Comparison of ENCODE assay signal across 11 mouse cellular contexts in genomic region chr2:93192182-93192560, GRCm38 (mm10). TPM values are rescaled to one million over a fixed set of nuclear protein-coding genes. Genes with fewer than 3 reads are reported as not detected.
A peak's percentile ranks its signal among the peaks of the same experiment; 100 is the strongest.
DNase-seq lines count a peak whose midpoint lies in the region; ATAC-seq lines count a peak whose summit lies in the region.
"Had no signal": no experiment of that assay in that cellular context is flagged by ENCODE, and none has a peak within 500 bp of the region (broad histone marks: within the 10 kb centered on the region; RNA-seq: fewer than 3 reads in every experiment).

No protein-coding gene starts in this region.

- H3K4me1 ChIP-seq in lung, embryonic 16.5 days (replicated peaks; ENCODE audit: control insufficient read depth, insufficient read depth, low read length) = peaks cover 32% of the 10 kb centered on the region
- peaks cover 53% of the 10 kb centered on the region for H3K4me1 ChIP-seq in forebrain, embryonic 16.5 days (replicated peaks; ENCODE audit: control insufficient read depth, insufficient read depth, low read length)
- peaks cover 79% of the 10 kb centered on the region for H3K4me1 ChIP-seq in midbrain, embryonic 15.5 days

- intact Hi-C loops in left cerebral cortex, postnatal 4 days (cut with DNase I) = no loop called here

- ATAC-seq in lung, embryonic 16.5 days (ENCODE audit: low read depth) = no peak
- no peak for ATAC-seq in forebrain, embryonic 16.5 days
- ATAC-seq in midbrain, embryonic 15.5 days (replicated peaks) = no peak

- no peak overlapping the region for H3K4me2 ChIP-seq in lung, embryonic 16.5 days (ENCODE audit: low read depth, low read length)
- H3K4me2 ChIP-seq in forebrain, embryonic 16.5 days (ENCODE audit: low read length) = 0 out of 2 replicates have a peak overlapping the region, but pooled peaks have one; percentile 7
- H3K4me2 ChIP-seq in midbrain, embryonic 15.5 days = peak overlapping the region; percentile 80
- H3K4me2 ChIP-seq: liver, embryonic 13.5 days had no signal

- DNase-seq in lung, postnatal 25 days (ENCODE audit: low spot score) = no peak
- DNase-seq in thymus, postnatal 25 days = peak; percentile 77
- no peak for DNase-seq in left cerebral cortex, postnatal 4 days
- DNase-seq in lung, adult 18-20 months = no peak
- no peak for DNase-seq in embryo, embryonic 10 days (ENCODE audit: low spot score)
- DNase-seq: kidney, adult 2 months; liver, embryonic 13.5 days had no signal

- no peaks in the 10 kb centered on the region for H3K36me3 ChIP-seq in lung, embryonic 16.5 days (ENCODE audit: control insufficient read depth, insufficient read depth, low read length)
- H3K36me3 ChIP-seq in forebrain, embryonic 16.5 days (ENCODE audit: control insufficient read depth, insufficient read depth) = no peaks in the 10 kb centered on the region
- H3K36me3 ChIP-seq in midbrain, embryonic 15.5 days (replicated peaks) = no peaks in the 10 kb centered on the region
- H3K36me3 ChIP-seq: liver, embryonic 13.5 days had no signal

- H3K27ac ChIP-seq in lung, embryonic 16.5 days (ENCODE audit: low read length) = peak overlapping the region; percentile 21; the same call in 1 of the 2 replicates
- H3K27ac ChIP-seq in forebrain, embryonic 16.5 days (ENCODE audit: low read length) = no peak overlapping the region
- peak overlapping the region; percentile 46 for H3K27ac ChIP-seq in midbrain, embryonic 15.5 days
- H3K27ac ChIP-seq: liver, embryonic 13.5 days had no signal

- WGBS in lung, embryonic 16.5 days = 44% methylated on average over 9 of the region's 9 CpGs
- WGBS in forebrain, embryonic 16.5 days = 47% methylated on average over 9 of the region's 9 CpGs
- 29% methylated on average over 9 of the region's 9 CpGs for WGBS in midbrain, embryonic 15.5 days

- no peaks in the 10 kb centered on the region for H3K9me3 ChIP-seq in lung, embryonic 16.5 days (ENCODE audit: control insufficient read depth, low read length)
- no peaks in the 10 kb centered on the region for H3K9me3 ChIP-seq in forebrain, embryonic 16.5 days (ENCODE audit: control insufficient read depth, low read length)
- no peaks in the 10 kb centered on the region for H3K9me3 ChIP-seq in midbrain, embryonic 15.5 days
- H3K9me3 ChIP-seq: liver, embryonic 13.5 days had no signal

- no peak overlapping the region for H3K4me3 ChIP-seq in lung, embryonic 16.5 days (ENCODE audit: low read length)
- no peak overlapping the region for H3K4me3 ChIP-seq in forebrain, embryonic 16.5 days (replicated peaks; ENCODE audit: low read length)
- H3K4me3 ChIP-seq in midbrain, embryonic 15.5 days = no peak overlapping the region
- H3K4me3 ChIP-seq: liver, embryonic 13.5 days had no signal

- H3K27me3 ChIP-seq in lung, embryonic 16.5 days (ENCODE audit: control insufficient read depth, insufficient read depth, low read depth, low read length) = no peaks in the 10 kb centered on the region
- H3K27me3 ChIP-seq in forebrain, embryonic 16.5 days (replicated peaks; ENCODE audit: control insufficient read depth, insufficient read depth, low read length) = no peaks in the 10 kb centered on the region
- H3K27me3 ChIP-seq in midbrain, embryonic 15.5 days (replicated peaks) = no peaks in the 10 kb centered on the region

- H3K9ac ChIP-seq in lung, embryonic 16.5 days (ENCODE audit: low read length) = no peak overlapping the region
- H3K9ac ChIP-seq in forebrain, embryonic 16.5 days (replicated peaks; ENCODE audit: low read depth, low read length) = 0 out of 2 replicates have a peak overlapping the region, but pooled peaks have one; percentile 12
- no peak overlapping the region for H3K9ac ChIP-seq in midbrain, embryonic 15.5 days
- H3K9ac ChIP-seq: liver, embryonic 13.5 days had no signal

RNA-seq across cellular contexts. Expression of gene Trp53i11, which starts 4.8 kb away (rescaled TPM):
- polyA plus RNA-seq in lung, embryonic 16.5 days (2015; fragmentation: Nextera tagmentation; extraction: Ambion mirVana) = 44.7 and 48.9 TPM in 2 replicates
- polyA plus RNA-seq in forebrain, embryonic 16.5 days (2015; fragmentation: Nextera tagmentation; extraction: Ambion mirVana) = 107 and 110 TPM in 2 replicates
- polyA plus RNA-seq in midbrain, embryonic 15.5 days (2015; fragmentation: Nextera tagmentation; extraction: Ambion mirVana) = 128 and 138 TPM in 2 replicates
- 10 to 100 TPM; 89.0 to 93.9 TPM for total RNA-seq in left cerebral cortex, postnatal 4 days (2021)
- total RNA-seq: MEL had no signal
